Mouse (Mus musculus) kidney, embryonic 15.5 days (tissue): ENCODE measurements around the gene 4933415F23Rik. TPM values are rescaled to one million over a fixed set of nuclear protein-coding genes. Genes with fewer than 3 reads are reported as not detected.
A peak's percentile ranks its signal among the peaks of the same experiment; 100 is the strongest.

Source experiments
- ATAC-seq: fragments of 200-750 bp; cut with Nextera tagmentation; replicated peaks from 2 replicates; pipeline ENCODE4 v1.8.0; 2017; ENCODE audit warnings: moderate TSS enrichment; ENCODE audit not compliant: low FRiP score
- H3K27ac ChIP-seq: fragments of 300-500 bp; sonication (generic); 2 replicates; pipeline ENCODE4 v1.5.1; 2015; ENCODE audit warnings: mild to moderate bottlenecking, inconsistent platforms
- H3K27me3 ChIP-seq: fragments of 300-500 bp; sonication (generic); 2 replicates; pipeline ENCODE4 v1.6.1; 2015; ENCODE audit warnings: inconsistent platforms
- H3K36me3 ChIP-seq: fragments of 300-500 bp; sonication (generic); 2 replicates; pipeline ENCODE4 v1.6.1; 2015; ENCODE audit warnings: inconsistent platforms
- H3K4me1 ChIP-seq: fragments of 300-500 bp; sonication (generic); 2 replicates; pipeline ENCODE4 v1.6.1; 2015; ENCODE audit warnings: inconsistent platforms
- H3K4me2 ChIP-seq: fragments of 300-500 bp; sonication (generic); 2 replicates; pipeline ENCODE4 v1.6.1; 2015; ENCODE audit warnings: moderate library complexity, mild to moderate bottlenecking, inconsistent platforms
- H3K4me3 ChIP-seq: fragments of 300-500 bp; sonication (generic); replicated peaks from 2 replicates; pipeline ENCODE4 v1.5.1; 2015; ENCODE audit warnings: mild to moderate bottlenecking, inconsistent platforms
- H3K9ac ChIP-seq: fragments of 300-500 bp; sonication (generic); 2 replicates; pipeline ENCODE4 v1.6.1; 2015; ENCODE audit warnings: mild to moderate bottlenecking, inconsistent platforms
- H3K9me3 ChIP-seq: fragments of 300-500 bp; sonication (generic); replicated peaks from 2 replicates; pipeline ENCODE4 v1.6.1; 2016; ENCODE audit warnings: inconsistent platforms
- WGBS: fragments of 180-500 bp; shearing (Covaris S2); methylation state at CpG from one replicate; pipeline ENCODE4 v1.1.7; 2015; ENCODE audit warnings: mixed read lengths; 5-methylcytosine and 5-hydroxymethylcytosine counted together
- polyA plus RNA-seq: library from polyadenylated mRNA; unstranded; fragments of >200 nt; fragmentation: Nextera tagmentation; extraction: Ambion mirVana; gene quantifications from 2 replicates; pipeline ENCODE4 v1.2.1, GENCODE M21; 2015

4933415F23Rik gene
- polyA plus RNA-seq, 1 experiment from 2014 or later: not detected

DNA sequence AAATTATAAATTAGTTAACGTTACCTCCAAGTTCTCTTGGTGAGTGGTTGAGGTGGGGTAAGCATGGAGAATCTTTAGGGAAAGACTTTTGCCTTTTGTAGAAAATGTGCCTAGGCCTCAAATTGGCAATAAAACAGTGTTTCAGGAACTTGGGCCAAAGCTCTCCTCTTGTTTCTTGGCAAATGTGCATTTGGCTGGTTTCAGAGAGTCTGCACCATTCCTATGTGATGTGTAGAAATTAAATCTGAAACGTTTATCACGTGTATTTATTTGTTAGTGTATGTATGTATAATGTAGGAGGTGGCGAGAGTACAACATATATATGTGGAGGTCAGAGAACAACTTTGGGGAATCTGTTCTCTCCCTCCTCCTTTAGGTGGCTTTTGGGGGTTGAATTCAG lies 4.1 kb downstream of the 4933415F23Rik start:
- Histone ChIP-seq H3K4me3 (no peak overlapping the region), H3K4me1 (no peaks in the 10 kb centered on the region), H3K4me2 (no peak overlapping the region), H3K27ac (no peak overlapping the region), H3K27me3 (no peaks in the 10 kb centered on the region), H3K9me3 (no peaks in the 10 kb centered on the region), H3K36me3 (no peaks in the 10 kb centered on the region), H3K9ac (no peak overlapping the region)
- ATAC-seq: no peak
- WGBS: 85% methylated on average over 4 of the region's 4 CpGs

GRCm38 (mm10) chr1:23067715-23068114 lies 34.3 kb downstream of the 4933415F23Rik start:
- no peak overlapping the region for H3K4me2 ChIP-seq
- H3K4me3 ChIP-seq: no peak overlapping the region
- H3K9me3 ChIP-seq: no peaks in the 10 kb centered on the region
- no peaks in the 10 kb centered on the region for H3K36me3 ChIP-seq
- H3K9ac ChIP-seq: no peak overlapping the region
- ATAC-seq: no peak
- WGBS: 83% methylated on average over 5 of the region's 5 CpGs
- no peaks in the 10 kb centered on the region for H3K4me1 ChIP-seq
- H3K27me3 ChIP-seq: no peaks in the 10 kb centered on the region
- H3K27ac ChIP-seq: no peak overlapping the region

GRCm38 (mm10) chr1:23064717-23065475 lies 37.2 kb downstream of the 4933415F23Rik start:
- no peak overlapping the region for H3K4me3 ChIP-seq
- no peaks in the 10 kb centered on the region for H3K36me3 ChIP-seq
- no peak overlapping the region for H3K4me2 ChIP-seq
- 53% methylated on average over 4 of the region's 4 CpGs for WGBS
- H3K9ac ChIP-seq: no peak overlapping the region
- H3K27ac ChIP-seq: no peak overlapping the region
- ATAC-seq: no peak
- H3K9me3 ChIP-seq: no peaks in the 10 kb centered on the region
- H3K27me3 ChIP-seq: no peaks in the 10 kb centered on the region
- H3K4me1 ChIP-seq: no peaks in the 10 kb centered on the region

- Histone ChIP-seq H3K4me1 (no peaks in the 10 kb centered on the region), H3K4me3 (no peak overlapping the region), H3K36me3 (no peaks in the 10 kb centered on the region), H3K4me2 (no peak overlapping the region), H3K27ac (no peak overlapping the region), H3K9ac (no peak overlapping the region), H3K9me3 (no peaks in the 10 kb centered on the region), H3K27me3 (no peaks in the 10 kb centered on the region)
- ATAC-seq: no peak
- WGBS: 74% methylated on average over 2 of the region's 2 CpGs
Measured at GRCm38 (mm10) chr1:23063946-23064345, 38.1 kb downstream of the 4933415F23Rik start.

- Histone ChIP-seq H3K36me3 (no peaks in the 10 kb centered on the region), H3K9me3 (no peaks in the 10 kb centered on the region), H3K4me1 (no peaks in the 10 kb centered on the region), H3K27me3 (no peaks in the 10 kb centered on the region), H3K4me2 (0 out of 2 replicates have a peak overlapping the region, but pooled peaks have one; percentile 25), H3K27ac (no peak overlapping the region), H3K9ac (no peak overlapping the region), H3K4me3 (no peak overlapping the region)
- 25% methylated on average over 14 of the region's 14 CpGs for WGBS
- ATAC-seq: peak; percentile 92
Measured at GRCm38 (mm10) chr1:23061614-23062373, 40.3 kb downstream of the 4933415F23Rik start.

- no peak for ATAC-seq
- Histone ChIP-seq H3K9ac (no peak overlapping the region), H3K4me3 (no peak overlapping the region), H3K4me1 (no peaks in the 10 kb centered on the region), H3K4me2 (no peak overlapping the region), H3K27me3 (no peaks in the 10 kb centered on the region), H3K9me3 (no peaks in the 10 kb centered on the region), H3K36me3 (no peaks in the 10 kb centered on the region), H3K27ac (no peak overlapping the region)
- WGBS: 91% methylated on average over 9 of the region's 9 CpGs
Measured at GRCm38 (mm10) chr1:23060056-23060455, 42.0 kb downstream of the 4933415F23Rik start.
